Mouse (Mus musculus): Measurements from ENCODE around the gene Ppa1. TPM values are rescaled to one million over a fixed set of nuclear protein-coding genes. Genes with fewer than 3 reads are reported as not detected.
A peak's percentile ranks its signal among the peaks of the same experiment; 100 is the strongest.

Ppa1 gene
- polyA plus RNA-seq, 1 experiment from 2014 or later, result 81.4 TPM

GRCm38 (mm10) chr10:61662391-61662988, 14.1 kb downstream of the Ppa1 start:
- no peak for ATAC-seq (ENCODE audit: insufficient number of reproducible peaks, insufficient read depth, low FRiP score, low read depth)
- no peaks in the 10 kb centered on the region for H3K4me1 ChIP-seq (ENCODE audit: control insufficient read depth in 2 of 2, insufficient read depth in 2 of 2, low read length in 2 of 2)
- WGBS, result 57% methylated on average over 10 of the region's 10 CpGs

DNA sequence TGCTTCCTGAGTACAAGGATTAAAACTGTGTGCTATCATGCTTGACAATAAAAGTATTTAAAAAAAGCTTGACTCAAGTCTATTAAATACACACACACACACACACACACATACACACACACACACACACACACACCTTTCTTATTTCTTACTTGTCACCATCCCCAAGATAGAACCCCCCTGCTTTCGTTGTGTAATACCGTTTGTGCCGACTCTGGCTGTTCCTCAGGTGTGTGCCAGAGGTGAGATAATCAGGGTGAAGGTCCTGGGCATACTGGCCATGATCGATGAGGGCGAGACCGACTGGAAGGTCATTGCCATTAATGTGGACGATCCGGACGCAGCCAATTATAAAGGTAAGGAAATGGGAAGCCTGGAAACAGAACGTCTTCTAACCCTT, 16.8 kb downstream of the Ppa1 start:
- ATAC-seq (ENCODE audit: insufficient number of reproducible peaks, insufficient read depth, low FRiP score, low read depth), result no peak
- no peaks in the 10 kb centered on the region for H3K9me3 ChIP-seq (ENCODE audit: control insufficient read depth, low read length)
- no peak overlapping the region for H3K27ac ChIP-seq (replicated peaks in 1 of 2; ENCODE audit: control insufficient read depth in 1 of 2, insufficient read depth in 1 of 2, low read depth in 2 of 2, low read length in 2 of 2)
- no peak overlapping the region for H3K4me2 ChIP-seq (ENCODE audit: low read length)
- H3K36me3 ChIP-seq (ENCODE audit: control insufficient read depth, insufficient read depth, low read length), result peaks cover 74% of the 10 kb centered on the region
- no peak overlapping the region for H3K4me3 ChIP-seq (ENCODE audit: control insufficient read depth in 1 of 2, insufficient read depth in 1 of 2, low read depth in 1 of 2, low read length in 2 of 2)
- no peaks in the 10 kb centered on the region for H3K27me3 ChIP-seq (ENCODE audit: control insufficient read depth, insufficient read depth, low read length)
- no peaks in the 10 kb centered on the region for H3K4me1 ChIP-seq (ENCODE audit: control insufficient read depth in 2 of 2, insufficient read depth in 2 of 2, low read length in 2 of 2)
- H3K9ac ChIP-seq (ENCODE audit: low read length), result no peak overlapping the region
- 90% methylated on average over 10 of the region's 10 CpGs for WGBS

More at GRCm38 (mm10) chr10:61662391-61662988, 14.1 kb downstream of the Ppa1 start:
- Histone ChIP-seq H3K9me3 (ENCODE audit: control insufficient read depth, low read length) (no peaks in the 10 kb centered on the region), H3K9ac (ENCODE audit: low read length) (no peak overlapping the region), H3K27ac (replicated peaks in 1 of 2; ENCODE audit: control insufficient read depth in 1 of 2, insufficient read depth in 1 of 2, low read depth in 2 of 2, low read length in 2 of 2) (no peak overlapping the region), H3K4me3 (ENCODE audit: control insufficient read depth in 1 of 2, insufficient read depth in 1 of 2, low read depth in 1 of 2, low read length in 2 of 2) (no peak overlapping the region), H3K27me3 (ENCODE audit: control insufficient read depth, insufficient read depth, low read length) (no peaks in the 10 kb centered on the region), H3K36me3 (ENCODE audit: control insufficient read depth, insufficient read depth, low read length) (peaks cover 66% of the 10 kb centered on the region), H3K4me2 (ENCODE audit: low read length) (no peak overlapping the region)

DNA sequence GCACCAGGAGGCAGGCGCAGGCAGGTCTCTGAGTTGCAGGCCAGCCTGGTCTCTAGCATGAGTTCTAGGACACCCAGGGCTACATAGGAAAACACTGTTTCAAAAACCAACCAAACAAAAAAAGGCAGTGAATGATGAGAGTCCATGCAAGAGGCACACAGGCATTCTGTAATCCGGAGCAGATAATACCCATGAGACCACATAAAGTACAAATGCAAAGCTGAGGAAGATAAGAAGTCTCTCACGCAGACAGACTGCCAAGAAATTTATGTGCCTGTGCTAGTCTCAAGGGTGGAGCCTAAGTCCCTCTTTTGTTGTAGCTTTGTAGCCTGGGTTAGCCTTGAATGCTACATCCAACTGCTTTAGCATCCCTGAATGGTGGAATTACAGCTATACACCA, 17.3 kb downstream of the Ppa1 start:
- Histone ChIP-seq H3K4me1 (ENCODE audit: control insufficient read depth in 2 of 2, insufficient read depth in 2 of 2, low read length in 2 of 2) (no peaks in the 10 kb centered on the region), H3K4me3 (ENCODE audit: control insufficient read depth in 1 of 2, insufficient read depth in 1 of 2, low read depth in 1 of 2, low read length in 2 of 2) (no peak overlapping the region), H3K4me2 (ENCODE audit: low read length) (no peak overlapping the region), H3K9ac (ENCODE audit: low read length) (no peak overlapping the region), H3K27ac (replicated peaks in 1 of 2; ENCODE audit: control insufficient read depth in 1 of 2, insufficient read depth in 1 of 2, low read depth in 2 of 2, low read length in 2 of 2) (no peak overlapping the region), H3K27me3 (ENCODE audit: control insufficient read depth, insufficient read depth, low read length) (no peaks in the 10 kb centered on the region), H3K36me3 (ENCODE audit: control insufficient read depth, insufficient read depth, low read length) (peaks cover 74% of the 10 kb centered on the region), H3K9me3 (ENCODE audit: control insufficient read depth, low read length) (no peaks in the 10 kb centered on the region)
- ATAC-seq (ENCODE audit: insufficient number of reproducible peaks, insufficient read depth, low FRiP score, low read depth), result no peak
- WGBS, result 70% methylated on average over 3 of the region's 3 CpGs

DNA sequence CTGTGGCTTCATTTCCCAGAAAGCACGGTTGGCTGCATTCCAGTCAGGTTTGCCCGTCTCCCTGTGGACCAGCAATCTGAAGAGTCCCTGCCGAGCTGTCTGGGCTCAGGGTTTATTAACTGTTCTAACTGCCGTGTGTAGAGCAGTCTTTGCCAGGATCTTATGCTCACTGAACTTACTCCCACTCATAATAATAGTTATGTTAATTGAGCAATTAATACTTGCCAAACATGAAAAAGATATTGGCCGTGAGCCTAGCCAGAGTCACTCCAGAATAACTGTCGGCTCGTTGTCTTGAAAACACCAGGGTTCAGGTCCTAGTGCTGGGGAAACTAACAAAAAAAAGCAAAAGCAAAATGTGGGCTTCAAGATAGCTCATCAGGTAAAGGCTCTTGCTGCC, 20.9 kb downstream of the Ppa1 start:
- no peak overlapping the region for H3K9ac ChIP-seq (ENCODE audit: low read length)
- H3K4me2 ChIP-seq (ENCODE audit: low read length), result no peak overlapping the region
- H3K36me3 ChIP-seq (ENCODE audit: control insufficient read depth, insufficient read depth, low read length), result peaks cover 81% of the 10 kb centered on the region
- no peaks in the 10 kb centered on the region for H3K27me3 ChIP-seq (ENCODE audit: control insufficient read depth, insufficient read depth, low read length)
- ATAC-seq (ENCODE audit: insufficient number of reproducible peaks, insufficient read depth, low FRiP score, low read depth), result no peak
- H3K27ac ChIP-seq (replicated peaks in 1 of 2; ENCODE audit: control insufficient read depth in 1 of 2, insufficient read depth in 1 of 2, low read depth in 2 of 2, low read length in 2 of 2), result no peak overlapping the region
- no peaks in the 10 kb centered on the region for H3K4me1 ChIP-seq (ENCODE audit: control insufficient read depth in 2 of 2, insufficient read depth in 2 of 2, low read length in 2 of 2)
- H3K4me3 ChIP-seq (ENCODE audit: control insufficient read depth in 1 of 2, insufficient read depth in 1 of 2, low read depth in 1 of 2, low read length in 2 of 2), result no peak overlapping the region
- no peaks in the 10 kb centered on the region for H3K9me3 ChIP-seq (ENCODE audit: control insufficient read depth, low read length)
- 84% methylated on average over 7 of the region's 7 CpGs for WGBS

- Histone ChIP-seq H3K27ac (replicated peaks in 1 of 2; ENCODE audit: control insufficient read depth in 1 of 2, insufficient read depth in 1 of 2, low read depth in 2 of 2, low read length in 2 of 2) (no peak overlapping the region), H3K27me3 (ENCODE audit: control insufficient read depth, insufficient read depth, low read length) (no peaks in the 10 kb centered on the region), H3K4me2 (ENCODE audit: low read length) (no peak overlapping the region), H3K9ac (ENCODE audit: low read length) (no peak overlapping the region), H3K36me3 (ENCODE audit: control insufficient read depth, insufficient read depth, low read length) (peaks cover 81% of the 10 kb centered on the region), H3K9me3 (ENCODE audit: control insufficient read depth, low read length) (no peaks in the 10 kb centered on the region), H3K4me1 (ENCODE audit: control insufficient read depth in 2 of 2, insufficient read depth in 2 of 2, low read length in 2 of 2) (no peaks in the 10 kb centered on the region), H3K4me3 (ENCODE audit: control insufficient read depth in 1 of 2, insufficient read depth in 1 of 2, low read depth in 1 of 2, low read length in 2 of 2) (no peak overlapping the region)
- ATAC-seq (ENCODE audit: insufficient number of reproducible peaks, insufficient read depth, low FRiP score, low read depth), result no peak
Observed at GRCm38 (mm10) chr10:61669896-61670295, 21.5 kb downstream of the Ppa1 start.

DNA sequence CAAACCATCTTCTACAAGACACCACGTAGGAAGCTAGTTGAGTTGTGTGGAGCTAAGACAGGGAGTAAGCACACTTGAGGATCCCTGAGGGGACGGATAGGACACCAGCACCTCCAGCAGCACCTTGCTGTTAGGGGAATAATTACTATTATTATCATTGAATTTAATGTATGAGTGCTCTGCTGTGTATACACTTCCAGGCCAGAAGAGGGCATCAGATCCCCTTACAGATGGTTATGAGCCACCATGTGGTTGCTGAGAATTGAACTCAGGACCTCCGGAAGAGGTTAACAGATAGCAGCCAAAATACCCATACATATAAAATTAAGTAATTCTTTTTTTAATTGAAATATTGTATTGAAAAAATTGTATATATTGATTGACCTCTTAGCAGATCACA, 22.4 kb downstream of the Ppa1 start:
- Histone ChIP-seq H3K36me3 (ENCODE audit: control insufficient read depth, insufficient read depth, low read length) (peaks cover 78% of the 10 kb centered on the region), H3K4me1 (ENCODE audit: control insufficient read depth in 2 of 2, insufficient read depth in 2 of 2, low read length in 2 of 2) (no peaks in the 10 kb centered on the region), H3K9me3 (ENCODE audit: control insufficient read depth, low read length) (no peaks in the 10 kb centered on the region), H3K9ac (ENCODE audit: low read length) (no peak overlapping the region), H3K27me3 (ENCODE audit: control insufficient read depth, insufficient read depth, low read length) (no peaks in the 10 kb centered on the region), H3K4me3 (ENCODE audit: control insufficient read depth in 1 of 2, insufficient read depth in 1 of 2, low read depth in 1 of 2, low read length in 2 of 2) (no peak overlapping the region), H3K27ac (replicated peaks in 1 of 2; ENCODE audit: control insufficient read depth in 1 of 2, insufficient read depth in 1 of 2, low read depth in 2 of 2, low read length in 2 of 2) (no peak overlapping the region), H3K4me2 (ENCODE audit: low read length) (no peak overlapping the region)
- no peak for ATAC-seq (ENCODE audit: insufficient number of reproducible peaks, insufficient read depth, low FRiP score, low read depth)
- WGBS, result 95% methylated on average over 3 of the region's 3 CpGs

GRCm38 (mm10) chr10:61675935-61676334, 27.6 kb downstream of the Ppa1 start:
- Histone ChIP-seq H3K27ac (replicated peaks in 1 of 2; ENCODE audit: control insufficient read depth in 1 of 2, insufficient read depth in 1 of 2, low read depth in 2 of 2, low read length in 2 of 2) (no peak overlapping the region), H3K27me3 (ENCODE audit: control insufficient read depth, insufficient read depth, low read length) (no peaks in the 10 kb centered on the region), H3K4me2 (ENCODE audit: low read length) (no peak overlapping the region), H3K36me3 (ENCODE audit: control insufficient read depth, insufficient read depth, low read length) (peaks cover 41% of the 10 kb centered on the region), H3K4me3 (ENCODE audit: control insufficient read depth in 1 of 2, insufficient read depth in 1 of 2, low read depth in 1 of 2, low read length in 2 of 2) (no peak overlapping the region), H3K9me3 (ENCODE audit: control insufficient read depth, low read length) (no peaks in the 10 kb centered on the region), H3K4me1 (ENCODE audit: control insufficient read depth in 2 of 2, insufficient read depth in 2 of 2, low read length in 2 of 2) (peaks cover 2 to 7% of the 10 kb centered on the region in 2 experiments; a peak in 3 of 4 replicates), H3K9ac (ENCODE audit: low read length) (no peak overlapping the region)
- WGBS, result 69% methylated on average over 3 of the region's 3 CpGs
- no peak for ATAC-seq (ENCODE audit: insufficient number of reproducible peaks, insufficient read depth, low FRiP score, low read depth)

- no peak for ATAC-seq (ENCODE audit: insufficient number of reproducible peaks, insufficient read depth, low FRiP score, low read depth)
- Histone ChIP-seq H3K36me3 (ENCODE audit: control insufficient read depth, insufficient read depth, low read length) (peaks cover 19% of the 10 kb centered on the region), H3K4me3 (ENCODE audit: control insufficient read depth in 1 of 2, insufficient read depth in 1 of 2, low read depth in 1 of 2, low read length in 2 of 2) (peak overlapping the region; percentile 75 to 98), H3K27me3 (ENCODE audit: control insufficient read depth, insufficient read depth, low read length) (no peaks in the 10 kb centered on the region), H3K9me3 (ENCODE audit: control insufficient read depth, low read length) (no peaks in the 10 kb centered on the region), H3K27ac (replicated peaks in 1 of 2; ENCODE audit: control insufficient read depth in 1 of 2, insufficient read depth in 1 of 2, low read depth in 2 of 2, low read length in 2 of 2) (peak overlapping the region; percentile 85 to 97), H3K4me1 (ENCODE audit: control insufficient read depth in 2 of 2, insufficient read depth in 2 of 2, low read length in 2 of 2) (peaks cover 5 to 14% of the 10 kb centered on the region in 2 experiments), H3K4me2 (ENCODE audit: low read length) (peak overlapping the region; percentile 77), H3K9ac (ENCODE audit: low read length) (peak overlapping the region; percentile 98)
- 37% methylated on average over 9 of the region's 9 CpGs for WGBS
Observed at GRCm38 (mm10) chr10:61679545-61679944, 31.2 kb downstream of the Ppa1 start.
